7 mouse cellular contexts compared by ENCODE assay signal in the genomic region with DNA sequence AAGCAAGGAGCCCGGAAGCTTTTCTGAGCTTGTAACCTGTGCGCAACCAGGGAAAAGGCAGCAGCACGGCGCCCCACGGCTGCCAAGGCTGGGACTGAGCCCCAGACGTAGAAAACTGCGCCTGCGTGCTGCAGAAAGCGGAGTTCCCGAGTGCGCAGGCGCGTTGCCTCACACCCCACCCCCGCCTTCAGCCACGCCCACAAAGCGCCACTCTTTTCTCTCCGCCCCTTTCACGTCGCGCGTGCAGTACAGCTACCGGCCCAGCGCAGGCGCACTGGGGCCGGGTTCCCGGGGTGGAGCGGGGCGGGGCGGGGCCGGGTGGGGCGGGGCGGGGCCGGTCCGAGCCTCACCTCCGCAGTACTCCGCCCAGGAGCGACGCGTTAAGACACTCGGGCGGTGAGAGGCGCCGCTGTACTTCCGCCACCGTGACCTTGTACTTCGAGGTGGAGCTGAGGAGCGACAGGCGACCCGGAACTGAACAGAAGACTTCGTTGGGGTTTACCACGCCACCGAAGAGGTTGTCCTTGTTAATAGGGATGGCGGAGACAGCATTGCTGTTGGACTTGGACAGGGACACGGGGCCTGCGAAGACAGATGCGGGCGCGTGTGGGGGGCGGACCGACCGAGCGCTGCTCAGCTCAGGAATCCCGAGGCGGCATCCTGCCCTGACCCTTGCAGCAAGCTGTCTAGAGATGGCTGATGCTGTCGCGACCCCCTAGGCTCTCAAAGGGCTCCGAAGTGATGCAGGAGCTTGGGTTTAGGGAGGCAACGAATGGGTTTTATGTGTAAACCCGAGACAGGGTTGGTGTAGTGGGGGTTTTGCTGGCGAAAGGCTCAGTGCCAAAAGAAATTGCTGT. TPM values are rescaled to one million over a fixed set of nuclear protein-coding genes. Genes with fewer than 3 reads are reported as not detected.
DNase-seq lines count a peak whose midpoint lies in the region; ATAC-seq and TF ChIP-seq lines count a peak whose summit lies in the region.

No protein-coding gene starts in this region.

- peak overlapping the region; percentile 75 for H3K4me2 ChIP-seq in intestine, postnatal 0 days (replicated peaks; ENCODE audit: low read depth)
- peak overlapping the region; percentile 84 for H3K4me2 ChIP-seq in limb, embryonic 11.5 days (ENCODE audit: low read depth, severe bottlenecking)
- H3K4me2 ChIP-seq in midbrain, embryonic 13.5 days (replicated peaks) = peak overlapping the region; percentile 72

- no peaks in the 10 kb centered on the region for H3K9me3 ChIP-seq in intestine, postnatal 0 days (ENCODE audit: control insufficient read depth)
- H3K9me3 ChIP-seq in limb, embryonic 11.5 days (ENCODE audit: control insufficient read depth, low read length) = no peaks in the 10 kb centered on the region
- no peaks in the 10 kb centered on the region for H3K9me3 ChIP-seq in midbrain, embryonic 13.5 days

- H3K36me3 ChIP-seq in intestine, postnatal 0 days (ENCODE audit: control insufficient read depth, insufficient read depth) = no peaks in the 10 kb centered on the region
- H3K36me3 ChIP-seq in limb, embryonic 11.5 days (ENCODE audit: control insufficient read depth, insufficient read depth, low read length) = no peaks in the 10 kb centered on the region
- H3K36me3 ChIP-seq in midbrain, embryonic 13.5 days = no peaks in the 10 kb centered on the region
- no peaks in the 10 kb centered on the region for H3K36me3 ChIP-seq in small intestine, adult 2 months (ENCODE audit: control insufficient read depth, insufficient read depth, low read length)

- TF ChIP-seq POLR2A in small intestine, adult 2 months (IDR thresholded peaks at IDR 0.05; ENCODE audit: low read depth, low read length) = peak; percentile 40; the same call in 1 of the 2 replicates

- H3K27ac ChIP-seq in intestine, postnatal 0 days (ENCODE audit: low read depth, low read length) = no peak overlapping the region
- H3K27ac ChIP-seq in limb, embryonic 11.5 days (replicated peaks; ENCODE audit: low read depth, low read length) = no peak overlapping the region
- peak overlapping the region; percentile 85 for H3K27ac ChIP-seq in midbrain, embryonic 13.5 days
- H3K27ac ChIP-seq in small intestine, adult 2 months (ENCODE audit: insufficient read depth, low read depth, low read length) = no peak overlapping the region

- no peaks in the 10 kb centered on the region; the same call in 1 of the 2 replicates for H3K4me1 ChIP-seq in intestine, postnatal 0 days (replicated peaks; ENCODE audit: control insufficient read depth, insufficient read depth, low read length)
- peaks cover 13% of the 10 kb centered on the region; the same call in 1 of the 2 replicates for H3K4me1 ChIP-seq in limb, embryonic 11.5 days (ENCODE audit: control insufficient read depth, insufficient read depth, low read length)
- peaks cover 11% of the 10 kb centered on the region for H3K4me1 ChIP-seq in midbrain, embryonic 13.5 days (replicated peaks)
- H3K4me1 ChIP-seq in small intestine, adult 2 months (ENCODE audit: control insufficient read depth, insufficient read depth, insufficient read length, low read length) = peaks cover 5% of the 10 kb centered on the region

- peaks cover 88% of the 10 kb centered on the region for H3K27me3 ChIP-seq in intestine, postnatal 0 days (replicated peaks; ENCODE audit: control insufficient read depth, insufficient read depth, low read length)
- peaks cover 6% of the 10 kb centered on the region; the same call in 1 of the 2 replicates for H3K27me3 ChIP-seq in limb, embryonic 11.5 days (ENCODE audit: control insufficient read depth, insufficient read depth, low read length)
- peaks cover 91% of the 10 kb centered on the region for H3K27me3 ChIP-seq in midbrain, embryonic 13.5 days
- peaks cover 38% of the 10 kb centered on the region for H3K27me3 ChIP-seq in small intestine, adult 2 months (ENCODE audit: control insufficient read depth, insufficient read depth, low read length)

- peak; percentile 97 for ATAC-seq in intestine, postnatal 0 days
- peak; percentile 95 for ATAC-seq in limb, embryonic 11.5 days (ENCODE audit: insufficient number of reproducible peaks, low FRiP score, low TSS enrichment, low read depth)
- ATAC-seq in midbrain, embryonic 13.5 days = peak; percentile 96

- WGBS in intestine, postnatal 0 days = under 1% methylated on average over 66 of the region's 70 CpGs
- WGBS in limb, embryonic 11.5 days = under 1% methylated on average over 69 of the region's 70 CpGs
- under 1% methylated on average over 68 of the region's 70 CpGs for WGBS in midbrain, embryonic 13.5 days
- WGBS in small intestine, adult 2 months = 1% methylated on average over 70 of the region's 70 CpGs

- peak overlapping the region; percentile 45 for H3K4me3 ChIP-seq in intestine, postnatal 0 days (ENCODE audit: low read depth, low read length)
- H3K4me3 ChIP-seq in limb, embryonic 11.5 days (ENCODE audit: low read depth, low read length) = peak overlapping the region; percentile 48
- H3K4me3 ChIP-seq in midbrain, embryonic 13.5 days (replicated peaks) = peak overlapping the region; percentile 56
- H3K4me3 ChIP-seq in small intestine, adult 2 months (ENCODE audit: low read depth, low read length) = peak overlapping the region; percentile 72

- peak; percentile 70 for TF ChIP-seq CTCF in intestine, postnatal 0 days (IDR thresholded peaks at IDR 0.05; ENCODE audit: low read depth)
- TF ChIP-seq CTCF in small intestine, adult 2 months (IDR thresholded peaks at IDR 0.05; ENCODE audit: extremely low read depth, insufficient read length, insufficient replicate concordance, low read depth, low read length) = peak; percentile 32; the same call in 1 of the 2 replicates

- H3K9ac ChIP-seq in intestine, postnatal 0 days (ENCODE audit: low read depth, low read length) = no peak overlapping the region
- peak overlapping the region; percentile 49; the same call in 1 of the 2 replicates for H3K9ac ChIP-seq in limb, embryonic 11.5 days (ENCODE audit: low read length)
- H3K9ac ChIP-seq in midbrain, embryonic 13.5 days (replicated peaks) = peak overlapping the region; percentile 57

- peak; percentile 97 for DNase-seq in adrenal gland, postnatal 14 days
- DNase-seq in embryo, embryonic 9.5 days (ENCODE audit: extremely low spot score) = peak; percentile 98
- DNase-seq in gastrocnemius, postnatal 4 days (ENCODE audit: low spot score in 2 of 2) = peak; percentile 85 to 91
- DNase-seq in limb, embryonic 11.5 days (ENCODE audit: low spot score) = peak; percentile 98

RNA-seq across cellular contexts. Expression of a gene that starts 15.2 kb away (rescaled TPM):
- total RNA-seq in adrenal gland, postnatal 14 days (2021) = 0.30 and 0.38 TPM in 2 replicates
- total RNA-seq in gastrocnemius, postnatal 4 days (2021) = under 1 TPM; 0.23 to 0.27 TPM
- 0.04 and 0.07 TPM in 2 replicates for polyA plus RNA-seq in intestine, postnatal 0 days (2015; fragmentation: Nextera tagmentation; extraction: Ambion mirVana)
- polyA plus RNA-seq in limb, embryonic 11.5 days (2014; fragmentation: Nextera tagmentation; extraction: Ambion mirVana) = 7.2 and 7.3 TPM in 2 replicates
- polyA plus RNA-seq in midbrain, embryonic 13.5 days (2015; fragmentation: Nextera tagmentation; extraction: Ambion mirVana) = 8.9 and 9.2 TPM in 2 replicates
- polyA plus RNA-seq in small intestine, adult 2 months (2012; rRNA removed) = 0.04 TPM in 1 of 2 replicates, not detected in the other
